Mouse (Mus musculus) central nervous system, embryonic 18 days (tissue): ENCODE measurements around the gene Patj. TPM values are rescaled to one million over a fixed set of nuclear protein-coding genes. Genes with fewer than 3 reads are reported as not detected.

Source experiments
- polyA plus RNA-seq: library from polyadenylated mRNA; depleted of rRNA; stranded (reverse); fragments of >200 nt; gene quantifications from 2 replicates; pipeline ENCODE4 v1.2.3, GENCODE M21; 2012; rRNA removed

Gene Patj
- 8.0 and 8.2 TPM in 2 replicates for polyA plus RNA-seq

DNA sequence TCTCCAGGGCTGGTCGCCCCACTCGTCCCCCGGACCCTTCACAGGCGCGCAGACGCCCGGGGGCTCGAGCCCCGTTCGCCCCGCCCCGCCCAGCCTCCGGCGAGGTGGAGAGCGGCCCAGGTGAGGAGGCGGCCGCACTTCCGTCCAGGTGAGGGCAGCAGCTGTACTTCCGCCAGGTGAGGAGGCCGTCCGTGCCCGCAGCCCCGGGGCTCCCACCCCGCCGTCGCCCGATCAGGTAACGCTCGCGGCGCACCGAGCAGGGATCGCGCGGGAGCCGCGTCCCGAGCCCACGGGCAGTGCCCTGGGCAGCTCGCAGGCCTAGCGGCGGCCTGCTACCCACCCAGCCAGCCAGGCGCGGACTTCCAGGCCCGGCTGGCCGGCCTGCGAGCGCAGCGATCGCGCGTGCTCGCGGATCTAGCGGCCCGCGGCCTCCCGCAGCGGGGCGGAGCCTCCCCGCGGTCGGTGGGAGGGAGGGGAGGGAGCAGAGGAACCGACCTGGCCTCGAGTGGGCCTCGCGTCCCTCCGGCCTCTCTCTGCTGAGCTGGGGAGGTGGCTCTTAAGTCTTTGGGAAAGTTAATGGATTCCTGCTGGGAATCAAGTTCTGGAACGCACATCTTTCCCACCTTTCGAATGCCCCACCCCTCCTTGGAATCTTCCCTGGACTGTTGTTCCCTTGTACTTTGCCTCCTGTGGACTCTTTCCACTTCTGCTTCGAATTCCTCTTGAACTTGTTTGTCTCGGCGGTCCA, at the start of gene Patj:
Patj (plus strand) TSS at position 96 of the 748 bp plus-strand sequence.

DNA sequence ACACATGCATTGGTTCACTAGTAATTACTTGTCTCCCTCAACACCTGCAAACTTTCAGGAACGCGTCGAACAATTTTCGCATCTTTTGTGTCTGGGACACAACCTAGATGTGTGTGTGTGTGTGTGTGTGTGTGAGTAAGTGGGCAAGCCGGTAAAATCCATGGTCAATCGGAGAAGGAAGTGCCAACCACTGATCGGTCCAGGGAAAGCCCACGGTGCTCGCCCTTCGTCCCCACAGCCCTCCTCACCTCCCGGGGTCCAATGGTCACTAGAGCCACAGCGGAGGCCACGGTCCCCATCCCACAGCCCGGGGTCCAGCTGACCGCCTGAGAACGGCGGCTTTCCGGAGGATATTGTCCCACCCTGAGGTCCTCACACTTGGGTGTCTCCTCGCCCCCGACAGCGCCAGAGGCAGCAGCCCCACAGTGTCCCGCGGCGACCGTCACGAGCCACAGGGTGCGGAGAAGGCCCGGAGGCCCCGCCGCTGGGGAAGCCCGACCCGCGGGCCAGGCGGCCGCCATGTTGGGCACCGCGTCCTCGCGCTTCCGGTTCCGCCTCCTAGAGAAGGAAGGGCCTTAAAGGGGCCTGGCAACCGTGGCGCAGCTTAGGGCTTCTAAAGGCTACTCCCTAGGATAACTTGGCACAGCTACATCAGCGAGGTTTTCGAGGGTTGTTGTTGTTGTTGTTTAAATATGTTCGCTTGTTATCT, 12.7 kb upstream of the Patj start, which contains the start of gene Tm2d1:
Tm2d1 (minus strand) TSS at position 591 of the 709 bp plus-strand sequence.

GRCm38 (mm10) chr4:98726590-98727237, 331.1 kb downstream of the Patj start, which contains the start of gene L1td1:
Gene L1td1 (plus strand): TSS chr4:98726734.

Other genes starting within 250 kb of the Patj start
- 56.8 and 61.4 TPM in 2 replicates for gene Tm2d1, start 12.5 kb upstream of the Patj start, polyA plus RNA-seq